Comparison of ENCODE assay signal across 27 mouse cellular contexts in the genomic region with DNA sequence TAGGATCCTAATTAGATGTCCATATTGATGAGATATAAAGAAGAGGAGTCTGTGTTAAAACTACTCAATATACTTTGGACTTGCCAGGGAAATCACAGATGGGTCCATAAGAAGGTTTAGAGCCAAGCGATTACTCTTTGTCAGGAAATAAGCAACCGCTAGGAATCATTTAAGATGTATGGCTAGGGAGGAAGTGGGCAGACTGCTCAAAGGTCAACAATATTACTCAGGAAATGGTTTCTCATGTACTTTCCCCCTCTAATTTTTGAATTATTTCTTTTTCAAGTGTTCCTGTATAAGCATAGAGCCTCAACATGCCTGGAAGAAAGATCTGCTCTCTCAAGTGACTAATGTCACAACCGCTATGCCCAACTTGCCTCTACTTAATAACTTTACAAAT.
DNase-seq lines count a peak whose midpoint lies in the region; ATAC-seq lines count a peak whose summit lies in the region.
"Had no signal": no experiment of that assay in that cellular context is flagged by ENCODE, and none has a peak within 500 bp of the region (broad histone marks: within the 10 kb centered on the region; RNA-seq: fewer than 3 reads in every experiment).

No protein-coding gene starts in this region.

- DNase-seq in liver, embryonic 11.5 days (ENCODE audit: low spot score): no peak
- peak; percentile 69 for DNase-seq in 416B (ENCODE audit: low read depth)
- DNase-seq in induced T-regulatory cell, adult 2 months (ENCODE audit: low read depth): peak; percentile 28
- DNase-seq in urinary bladder, postnatal 10 days (ENCODE audit: low spot score): no peak
- no peak for DNase-seq in right cerebral cortex, postnatal 25 days
- DNase-seq: adrenal gland, adult 2 months; adrenal gland, postnatal 10 days; adrenal gland, postnatal 25 days; B cell, adult 2 months; cerebellum, adult 11 months; cerebellum, adult 18-20 months; cerebellum, adult 8-10 months; cerebellum, adult 9-11 months; cerebellum, postnatal 14 days; cerebellum, postnatal 36 days; embryo, embryonic 11 days had no signal

- 51% methylated on average over 3 of the region's 3 CpGs for WGBS in liver, embryonic 15.5 days (ENCODE audit: insufficient replicate concordance)
- 82% methylated on average over 3 of the region's 3 CpGs for WGBS in liver, embryonic 11.5 days

- H3K27me3 ChIP-seq in liver, embryonic 15.5 days: no peaks in the 10 kb centered on the region
- no peaks in the 10 kb centered on the region for H3K27me3 ChIP-seq in liver, embryonic 11.5 days (replicated peaks; ENCODE audit: control insufficient read depth, insufficient read depth, low read length)
- H3K27me3 ChIP-seq: embryonic facial prominence, embryonic 13.5 days; embryonic facial prominence, embryonic 15.5 days; forebrain, embryonic 12.5 days had no signal

- no peaks in the 10 kb centered on the region for H3K9me3 ChIP-seq in liver, embryonic 15.5 days (replicated peaks)
- no peaks in the 10 kb centered on the region for H3K9me3 ChIP-seq in liver, embryonic 11.5 days (ENCODE audit: control insufficient read depth, low read length)
- H3K9me3 ChIP-seq: embryonic facial prominence, embryonic 13.5 days; embryonic facial prominence, embryonic 15.5 days; forebrain, embryonic 10.5 days; forebrain, embryonic 12.5 days had no signal

- no peak for ATAC-seq in liver, embryonic 15.5 days (ENCODE audit: insufficient read depth)
- ATAC-seq in liver, embryonic 11.5 days (replicated peaks; ENCODE audit: low FRiP score): no peak
- peak; percentile 54 for ATAC-seq in CD4-positive, CD25-positive, alpha-beta regulatory T cell, adult 4 months
- ATAC-seq in granulocyte monocyte progenitor cell, adult 5-6 weeks (replicated peaks; ENCODE audit: poor library complexity, severe bottlenecking): no peak
- ATAC-seq: forebrain, embryonic 14.5 days; forebrain, embryonic 16.5 days; Patski had no signal

- H3K4me3 ChIP-seq in liver, embryonic 15.5 days (replicated peaks): no peak overlapping the region
- H3K4me3 ChIP-seq in liver, embryonic 11.5 days (ENCODE audit: low read depth, low read length): no peak overlapping the region
- H3K4me3 ChIP-seq: embryonic facial prominence, embryonic 13.5 days; embryonic facial prominence, embryonic 15.5 days; erythroblast, embryonic 14.5 days; forebrain, embryonic 10.5 days; forebrain, embryonic 12.5 days had no signal

- H3K4me2 ChIP-seq in liver, embryonic 15.5 days: no peak overlapping the region
- H3K4me2 ChIP-seq in liver, embryonic 11.5 days: no peak overlapping the region
- H3K4me2 ChIP-seq: embryonic facial prominence, embryonic 13.5 days; embryonic facial prominence, embryonic 15.5 days; forebrain, embryonic 12.5 days had no signal

- no peak overlapping the region for H3K9ac ChIP-seq in liver, embryonic 15.5 days
- H3K9ac ChIP-seq in liver, embryonic 11.5 days (ENCODE audit: low read depth, low read length): no peak overlapping the region
- H3K9ac ChIP-seq: embryonic facial prominence, embryonic 13.5 days; embryonic facial prominence, embryonic 15.5 days; forebrain, embryonic 12.5 days had no signal

- no peaks in the 10 kb centered on the region for H3K36me3 ChIP-seq in liver, embryonic 15.5 days (replicated peaks)
- no peaks in the 10 kb centered on the region for H3K36me3 ChIP-seq in liver, embryonic 11.5 days (ENCODE audit: control insufficient read depth, insufficient read depth, low read length)
- H3K36me3 ChIP-seq: embryonic facial prominence, embryonic 13.5 days; embryonic facial prominence, embryonic 15.5 days; forebrain, embryonic 10.5 days; forebrain, embryonic 12.5 days had no signal

- no peaks in the 10 kb centered on the region for H3K4me1 ChIP-seq in liver, embryonic 15.5 days (replicated peaks)
- no peaks in the 10 kb centered on the region for H3K4me1 ChIP-seq in liver, embryonic 11.5 days (replicated peaks; ENCODE audit: control insufficient read depth, insufficient read depth, low read length)
- H3K4me1 ChIP-seq: embryonic facial prominence, embryonic 13.5 days; embryonic facial prominence, embryonic 15.5 days; forebrain, embryonic 10.5 days; forebrain, embryonic 12.5 days had no signal

- 0 out of 2 replicates have a peak overlapping the region, but pooled peaks have one; percentile 14 for H3K27ac ChIP-seq in liver, embryonic 15.5 days (replicated peaks)
- no peak overlapping the region for H3K27ac ChIP-seq in liver, embryonic 11.5 days (ENCODE audit: low read depth, low read length)
- H3K27ac ChIP-seq: embryonic facial prominence, embryonic 13.5 days; embryonic facial prominence, embryonic 15.5 days; forebrain, embryonic 10.5 days; forebrain, embryonic 12.5 days had no signal

Comparison
In these comparisons a context has a peak if more than half of its experiments do, and no peak if none do; other contexts are left out.
1. DNase-seq: peak in 416B (single experiment) and induced T-regulatory cell, adult 2 months (single experiment); none in liver, embryonic 11.5 days (single experiment), urinary bladder, postnatal 10 days (single experiment) and right cerebral cortex, postnatal 25 days (single experiment).